Mouse (Mus musculus) stomach, postnatal 0 days (tissue): Measurements from ENCODE around the gene Pate4.

ENCODE experiments used
- CTCF ChIP-seq: IDR thresholded peaks from 2 replicates; pipeline ENCODE4 v1.5.1; 2016; ENCODE audit warnings: antibody characterized with exemption, low read depth, mild to moderate bottlenecking, moderate library complexity
- EP300 ChIP-seq: optimal IDR thresholded peaks from 2 replicates; pipeline ENCODE3; 2016; ENCODE audit warnings: antibody characterized with exemption

DNA sequence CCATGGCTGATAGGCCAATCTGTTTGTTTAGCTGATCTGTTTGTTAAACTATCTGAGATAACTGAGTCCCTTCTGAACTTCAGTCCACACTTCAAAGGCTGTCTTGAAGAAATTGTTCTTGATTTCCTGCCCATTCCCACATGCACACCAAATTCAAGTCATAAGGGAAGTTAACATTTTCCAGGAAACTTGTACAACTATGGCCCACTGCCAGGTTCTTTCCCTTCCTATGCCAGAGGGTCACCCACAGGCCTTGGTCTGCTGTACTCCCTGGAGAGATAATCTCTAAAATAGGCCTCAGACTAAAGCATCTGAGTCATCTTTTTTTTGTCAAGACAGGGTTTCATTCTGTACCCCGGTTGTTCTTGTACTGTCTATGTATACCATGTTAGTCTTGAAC, 21.2 kb upstream of the Pate4 start:
- TF ChIP-seq CTCF (no peak), EP300 (no peak)
